Mouse (Mus musculus): ENCODE data around the gene Rnft1. TPM values are rescaled to one million over a fixed set of nuclear protein-coding genes. Genes with fewer than 3 reads are reported as not detected.
"Not testable (repeated sequence)": the region's sequence is repeated elsewhere in the genome, so short reads cannot be mapped to it uniquely, and the experiment has no call there.

The Rnft1 gene
- total RNA-seq, 2 experiments from 2014 or later: 21.3 to 35.0 TPM

DNA sequence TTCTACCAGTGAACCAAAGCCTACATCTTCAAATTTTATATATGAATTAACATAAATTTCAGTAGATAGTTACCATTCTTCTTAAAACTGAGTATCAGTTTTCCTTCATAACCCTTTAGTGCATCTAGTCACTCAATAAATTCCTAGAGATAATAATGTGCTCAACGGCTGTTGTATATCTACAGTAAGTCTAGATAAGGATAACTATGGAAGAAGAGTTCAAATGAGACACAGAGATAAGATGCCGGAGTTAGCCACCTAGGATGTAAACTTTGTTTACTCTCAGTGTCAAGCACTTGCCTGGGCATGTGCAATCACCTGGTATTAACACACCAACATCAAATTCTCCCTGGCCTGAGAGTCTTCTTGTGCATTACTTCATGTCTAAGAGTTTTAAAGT, 22.9 kb downstream of the Rnft1 start:
- intact Hi-C loops (cut with DNase I): no loop called here
- DNase-seq (ENCODE audit: low spot score in 2 of 2): no peak

DNA sequence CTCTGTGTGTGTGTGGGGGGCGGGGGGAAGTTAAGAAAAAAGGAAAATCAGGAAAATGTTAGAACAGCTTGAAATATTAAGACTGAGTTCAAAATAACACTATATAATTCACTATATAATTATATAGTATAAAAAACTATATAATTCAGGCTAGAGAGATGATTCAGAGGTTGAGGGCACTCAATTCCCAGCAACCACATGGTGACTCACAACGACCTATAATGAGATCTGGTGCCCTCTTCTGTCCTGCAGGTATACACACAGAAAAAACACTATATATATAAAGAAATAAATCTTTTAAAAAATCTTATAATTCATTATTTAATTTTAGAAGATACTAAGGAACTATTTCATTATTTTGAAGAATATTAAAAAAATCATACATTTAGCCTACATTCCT, 23.5 kb downstream of the Rnft1 start:
- intact Hi-C loops (cut with DNase I): no loop called here

DNA sequence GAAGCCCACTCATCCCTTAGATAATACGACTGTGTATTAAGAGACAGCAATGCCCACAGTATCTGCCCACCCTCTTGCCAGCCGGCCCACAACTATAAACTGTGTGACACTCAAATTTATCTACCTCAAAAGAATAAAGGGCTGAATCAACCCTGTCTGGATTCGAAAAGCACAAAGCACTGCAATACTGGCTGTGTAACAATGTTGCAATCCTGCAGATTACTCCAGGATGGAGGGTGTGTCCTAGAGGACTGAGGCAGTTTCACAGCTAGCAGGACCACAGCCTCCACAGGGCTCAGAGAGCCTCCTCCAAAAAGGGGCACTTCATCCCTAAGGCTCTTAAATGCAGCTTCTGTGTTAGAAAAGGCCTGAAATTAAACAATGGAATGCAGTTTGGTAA, 32.2 kb downstream of the Rnft1 start:
- DNase-seq (ENCODE audit: low spot score in 2 of 2): no peak
- intact Hi-C loops (cut with DNase I): no loop called here

More for the DNA sequence above, 23.5 kb downstream of the Rnft1 start:
- no peak for DNase-seq (ENCODE audit: low spot score in 2 of 2)

DNA sequence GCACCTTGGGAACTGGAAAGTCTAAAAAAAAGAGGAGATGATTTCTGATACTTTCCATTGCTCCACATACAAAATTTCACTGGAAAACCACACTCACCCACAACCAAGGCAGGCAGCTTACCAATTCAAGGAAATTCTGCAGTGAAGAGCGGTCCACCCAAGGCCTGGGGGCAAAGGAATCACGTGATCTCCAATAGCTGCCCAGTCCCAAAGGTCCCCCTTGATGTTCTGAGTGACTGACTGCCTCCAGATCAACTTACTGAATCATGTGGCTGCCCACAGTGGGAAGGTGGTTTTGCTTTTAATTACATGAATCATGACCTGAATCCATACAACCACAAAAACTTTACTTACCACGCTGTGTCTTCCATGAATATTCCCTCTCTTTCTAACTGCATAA, 32.8 kb downstream of the Rnft1 start:
- intact Hi-C loops (cut with DNase I): no loop called here

DNA sequence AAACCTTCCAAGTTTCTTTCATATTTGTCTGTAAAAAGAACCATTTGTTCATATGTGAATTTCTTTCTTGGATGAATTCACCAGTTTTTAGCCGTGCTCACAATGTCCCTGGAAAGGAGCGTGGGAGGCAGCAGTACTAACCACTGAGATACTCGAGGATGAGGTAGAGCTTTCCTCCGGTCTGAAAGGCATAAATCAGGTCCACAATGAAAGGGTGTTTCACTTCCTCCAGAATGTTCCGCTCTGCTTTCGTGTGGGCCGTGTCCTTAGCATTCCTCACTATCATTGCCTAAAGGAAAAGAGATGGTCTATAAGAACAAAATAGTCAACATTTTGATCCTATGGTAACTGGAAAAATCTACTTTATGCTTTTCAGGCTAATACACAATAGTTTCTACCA, 35.3 kb downstream of the Rnft1 start:
- DNase-seq (ENCODE audit: low spot score in 2 of 2): no peak
- intact Hi-C loops (cut with DNase I): no loop called here

More for the DNA sequence above, 32.8 kb downstream of the Rnft1 start:
- DNase-seq (ENCODE audit: low spot score in 2 of 2): no peak

DNA sequence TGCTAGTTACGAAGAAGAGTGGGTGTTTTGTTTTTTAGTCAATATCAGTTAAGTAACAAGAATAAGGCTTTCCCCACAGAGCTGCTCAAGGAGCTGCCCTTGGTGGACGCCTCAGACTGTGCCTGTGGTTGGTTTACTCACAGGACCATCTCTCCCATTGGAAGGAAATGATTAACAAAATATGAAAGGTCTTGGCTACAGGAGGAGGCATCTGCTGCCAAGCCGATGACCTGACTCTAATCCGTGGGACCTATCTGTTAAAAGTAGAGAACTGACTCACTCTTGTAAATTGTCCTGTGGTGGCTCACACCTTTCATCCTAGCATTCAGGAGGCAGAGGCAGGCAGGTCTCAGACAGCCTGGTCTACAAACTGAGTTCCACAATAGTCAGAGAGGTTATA, 43.1 kb downstream of the Rnft1 start:
- DNase-seq (ENCODE audit: low spot score in 2 of 2): no peak
- intact Hi-C loops (cut with DNase I): no loop called here

DNA sequence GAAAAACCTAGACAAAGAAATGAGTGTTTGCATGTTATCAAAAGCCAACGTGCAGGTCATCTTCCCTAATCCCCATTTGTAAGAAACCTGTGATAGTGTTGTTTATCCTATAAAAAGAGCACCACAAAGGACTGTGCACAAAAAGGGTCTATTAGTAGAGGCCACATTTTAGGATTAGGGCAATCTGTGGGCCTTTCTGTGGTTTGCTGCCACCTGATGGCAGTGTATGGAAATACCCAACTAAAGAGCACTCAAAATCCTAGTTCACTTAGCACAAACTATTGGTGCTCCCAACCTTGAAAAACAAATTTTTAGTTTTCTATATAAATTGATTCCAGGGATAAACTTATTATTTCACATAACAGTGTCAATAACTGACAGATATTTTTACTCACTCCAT, 48.4 kb downstream of the Rnft1 start:
- intact Hi-C loops (cut with DNase I): no loop called here
- no peak for DNase-seq (ENCODE audit: low spot score in 2 of 2)

DNA sequence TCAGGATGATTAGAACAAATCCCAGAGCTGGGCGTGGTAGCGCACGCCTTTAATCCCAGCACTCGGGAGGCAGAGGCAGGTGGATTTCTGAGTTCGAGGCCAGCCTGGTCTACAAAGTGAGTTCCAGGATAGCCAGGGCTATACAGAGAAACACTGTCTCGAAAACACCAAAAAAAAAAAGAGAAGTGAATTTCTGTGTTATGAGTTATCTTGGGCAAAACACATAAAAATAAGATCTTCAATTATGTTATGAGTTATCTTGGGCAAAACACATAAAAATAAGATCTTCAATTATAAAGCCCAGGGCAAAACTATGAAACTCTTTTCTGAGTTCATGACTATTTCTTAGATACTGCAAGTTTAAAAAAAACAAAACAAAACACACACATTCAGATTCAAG, 48.8 kb downstream of the Rnft1 start:
- DNase-seq (ENCODE audit: low spot score in 2 of 2); intact Hi-C loops (cut with DNase I): not testable (repeated sequence)

DNA sequence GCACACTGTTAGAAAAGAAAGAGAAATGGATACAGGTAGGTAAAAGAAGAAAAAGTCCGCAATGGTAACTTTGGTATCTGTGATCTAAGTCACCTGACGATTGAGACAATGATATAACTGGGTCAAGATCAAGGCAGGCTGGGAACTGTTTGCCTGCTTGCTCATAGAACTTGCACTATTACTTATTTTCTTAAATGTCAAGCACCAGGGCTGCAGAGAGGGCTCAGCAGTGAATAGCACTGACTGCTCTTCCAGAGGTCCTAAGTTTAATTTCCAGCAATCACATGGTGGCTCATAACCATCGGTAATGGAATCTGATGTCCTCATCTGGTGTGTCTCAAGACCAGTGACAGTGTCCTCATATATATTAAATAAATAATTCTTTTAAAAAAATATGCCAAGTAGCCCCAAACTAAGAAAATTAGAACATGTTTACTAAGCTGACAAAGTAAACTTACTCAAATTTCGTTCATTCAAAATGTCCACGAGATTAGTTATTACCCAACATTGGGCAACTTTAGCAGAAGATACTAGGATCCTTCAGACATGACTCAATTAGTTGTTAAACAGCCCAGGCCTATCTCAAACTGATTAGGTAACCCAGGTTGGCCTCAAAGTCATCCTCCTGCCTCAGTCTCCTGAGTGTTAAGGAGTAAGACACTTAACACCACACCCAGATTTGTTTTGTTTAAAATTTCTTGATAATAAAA, 49.9 kb downstream of the Rnft1 start:
- DNase-seq (ENCODE audit: low spot score in 2 of 2): no peak
- intact Hi-C loops (cut with DNase I): no loop called here

DNA sequence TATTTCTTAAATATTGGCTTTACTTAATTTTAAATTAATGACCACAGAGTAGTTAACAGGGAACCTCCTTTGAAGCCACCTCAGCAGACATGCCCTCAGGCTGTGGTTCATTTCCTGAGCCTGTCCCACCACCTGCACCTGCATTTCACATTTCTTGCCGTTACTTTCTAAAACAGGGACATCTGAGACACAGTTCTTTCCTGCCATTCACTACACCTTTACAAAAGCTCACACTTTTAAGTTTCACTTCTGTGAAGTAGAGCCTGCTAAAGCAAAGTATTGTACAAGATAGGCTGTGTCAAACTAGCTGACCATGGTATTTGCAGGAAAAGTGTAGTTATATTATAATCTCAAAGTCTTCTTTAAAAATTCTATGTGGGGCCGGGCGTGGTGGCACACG, 54.3 kb downstream of the Rnft1 start:
- no peak for DNase-seq (ENCODE audit: low spot score in 2 of 2)

DNA sequence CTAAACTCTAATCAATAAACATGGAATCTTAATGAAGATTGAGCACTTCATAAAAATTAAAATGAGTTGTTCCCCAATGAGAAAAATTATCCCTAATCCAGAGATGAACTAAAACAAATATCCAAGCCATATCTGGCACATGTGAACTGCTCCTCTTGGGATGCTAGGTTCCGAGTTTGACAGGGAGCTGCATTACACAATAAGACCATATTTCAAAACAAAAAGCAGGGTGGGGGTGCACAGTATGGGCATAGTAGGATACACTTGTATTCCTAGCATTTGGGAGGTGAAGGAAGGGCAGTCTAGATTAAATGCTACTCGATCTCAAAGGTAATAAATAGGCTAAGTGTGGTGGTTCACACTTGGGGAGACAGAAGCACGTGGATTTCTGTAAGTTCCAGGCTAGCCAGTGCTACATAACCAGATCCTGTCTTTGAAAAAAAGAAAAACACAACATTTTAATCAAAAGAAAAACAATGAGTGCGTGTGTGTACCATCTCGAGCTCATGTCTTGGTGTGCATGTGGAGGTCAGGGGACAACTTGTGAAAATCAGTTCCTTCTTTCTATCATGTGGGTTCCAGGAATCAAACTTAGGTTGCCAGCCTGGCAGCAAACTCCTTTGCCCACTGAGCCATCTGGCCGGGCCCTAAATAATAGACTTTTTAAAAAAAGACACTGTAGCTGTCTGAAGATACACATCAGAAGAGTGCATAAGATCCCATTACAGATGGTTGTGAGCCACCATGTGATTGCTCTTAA, 55.4 kb downstream of the Rnft1 start:
- no peak for DNase-seq (ENCODE audit: low spot score in 2 of 2)
- intact Hi-C loops (cut with DNase I): no loop called here

More for the DNA sequence above, 54.3 kb downstream of the Rnft1 start:
- intact Hi-C loops (cut with DNase I): no loop called here

DNA sequence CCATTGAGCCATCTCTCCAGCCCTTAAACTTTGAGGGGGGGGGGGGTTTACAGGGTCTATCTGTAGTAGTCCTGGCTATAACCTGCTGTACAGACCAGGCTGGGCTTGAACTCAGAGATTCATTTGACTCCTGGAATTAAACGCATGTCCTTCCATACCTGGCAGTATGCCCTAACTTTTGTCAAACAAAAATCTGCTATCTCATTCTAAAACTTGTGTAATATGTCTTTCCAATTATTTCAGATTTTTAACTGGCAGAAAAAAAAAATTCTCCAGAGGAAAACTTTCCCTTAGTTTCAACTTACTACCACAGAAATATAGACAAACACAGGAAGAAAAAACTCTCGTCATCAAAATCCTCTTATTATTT, 56.0 kb downstream of the Rnft1 start:
- intact Hi-C loops (cut with DNase I): no loop called here
- no peak for DNase-seq (ENCODE audit: low spot score in 2 of 2)

DNA sequence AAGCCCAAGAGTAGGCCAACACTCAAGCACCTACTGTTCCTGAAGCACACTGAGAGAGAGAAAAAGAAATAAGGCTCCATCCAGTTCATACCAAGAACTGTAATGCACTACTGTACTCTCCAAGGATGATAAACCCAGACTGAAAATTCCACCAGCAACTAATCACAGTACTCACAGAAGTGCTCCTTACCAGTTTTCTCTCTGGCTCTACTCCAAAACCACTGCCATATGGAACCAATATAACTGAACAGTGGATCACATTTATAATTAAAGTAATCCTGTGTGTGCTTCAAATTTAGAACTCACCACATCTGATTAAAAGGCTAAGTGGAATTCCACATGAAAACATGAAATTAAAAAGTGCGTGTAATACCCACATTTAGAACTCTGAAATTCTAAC, 58.4 kb downstream of the Rnft1 start:
- intact Hi-C loops (cut with DNase I): no loop called here
- no peak for DNase-seq (ENCODE audit: low spot score in 2 of 2)

DNA sequence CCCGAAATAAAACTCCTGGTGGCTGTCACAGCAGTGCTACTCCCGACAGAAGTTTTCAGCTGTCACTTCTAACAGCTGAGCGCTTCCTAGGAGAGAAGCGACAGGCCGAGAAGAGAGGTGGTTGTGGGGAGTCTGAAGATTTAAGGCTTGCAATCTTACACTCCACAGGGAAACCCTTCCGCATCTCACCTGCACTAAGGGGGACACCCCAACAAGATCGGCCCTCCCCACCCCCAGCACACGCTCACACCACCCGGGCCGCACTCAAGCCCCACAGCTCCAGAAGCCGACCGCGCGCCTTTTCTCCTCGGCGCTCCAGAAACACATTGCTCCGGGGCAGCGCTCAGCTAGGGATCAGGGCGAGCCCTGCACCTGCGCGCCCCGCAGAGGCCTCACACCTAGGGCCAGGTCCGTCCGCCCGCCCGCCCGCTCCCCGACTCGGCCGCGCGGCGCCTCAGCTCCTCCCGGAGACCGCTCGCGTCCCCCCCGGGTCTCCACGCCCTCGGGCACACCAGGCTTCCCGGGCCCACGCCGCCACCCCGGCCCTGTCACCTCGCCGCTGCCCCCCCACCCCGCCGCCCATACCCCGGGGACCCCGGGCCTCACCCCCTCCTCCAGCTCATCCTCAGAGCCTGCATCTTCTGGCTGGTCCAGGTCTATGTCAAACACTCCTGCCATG, 59.6 kb downstream of the Rnft1 start:
- intact Hi-C loops (cut with DNase I): no loop called here
- DNase-seq (ENCODE audit: low spot score in 2 of 2): no peak

DNA sequence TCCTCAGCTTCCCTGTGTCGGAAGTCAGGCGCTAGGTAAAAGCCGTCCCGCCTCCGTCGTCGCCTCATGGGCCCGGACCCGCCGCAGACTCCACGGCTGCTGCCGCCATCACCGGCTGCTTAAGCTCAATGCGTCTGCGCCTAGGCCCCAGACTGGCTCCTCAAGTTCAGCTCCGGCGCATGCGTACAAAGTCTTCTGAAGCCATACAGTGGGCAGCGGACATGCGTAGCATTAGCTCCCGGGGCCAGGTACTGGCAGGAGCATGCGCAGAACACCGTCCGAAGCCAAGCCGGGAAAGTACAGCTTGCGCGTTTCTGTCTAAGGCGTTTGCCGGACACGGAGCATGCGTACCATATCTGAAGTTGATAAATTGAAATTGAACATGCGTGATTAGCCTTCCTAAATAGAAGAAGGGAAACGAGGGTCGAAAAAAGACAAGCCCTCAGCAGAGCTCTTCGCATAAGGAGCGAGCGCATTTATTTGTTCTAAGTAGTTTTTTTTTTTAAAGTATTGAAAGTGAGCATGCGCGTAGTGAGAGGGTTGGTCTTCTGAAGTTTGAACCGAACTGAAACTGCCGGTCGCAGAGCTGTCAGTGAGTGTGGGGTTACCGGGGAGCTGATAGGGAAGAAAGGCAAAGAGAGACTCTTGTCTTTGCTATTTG, 60.3 kb downstream of the Rnft1 start, which contains the start of the genes Rps6kb1 and Tubd1:
Rps6kb1 (minus strand) TSS at position 167 of the 661 bp plus-strand sequence.
Tubd1 (plus strand) TSS at position 353 of the 661 bp plus-strand sequence.
- peak; percentile 99 for DNase-seq (ENCODE audit: low spot score in 2 of 2)
- intact Hi-C loops (cut with DNase I): no loop called here

DNA sequence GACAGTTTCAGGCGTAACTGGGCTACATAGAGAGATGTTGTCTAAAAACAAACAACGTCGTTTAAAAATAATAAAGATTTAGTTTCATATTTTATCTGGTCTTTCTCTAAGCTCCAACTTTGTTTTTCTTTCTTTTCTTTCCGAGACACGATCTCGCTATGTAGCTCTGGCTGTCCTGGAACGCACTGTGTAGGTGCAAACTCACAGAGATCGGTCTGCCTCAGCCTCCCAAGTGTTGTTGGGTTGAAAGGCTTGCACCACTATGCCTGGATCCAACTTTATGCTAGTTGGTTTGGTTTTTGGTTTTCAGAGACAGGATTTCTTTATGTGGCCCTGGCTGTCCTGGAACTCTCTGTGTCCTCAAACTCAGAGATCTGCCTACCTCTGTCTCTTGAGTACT, 61.1 kb downstream of the Rnft1 start:
- intact Hi-C loops (cut with DNase I): no loop called here
- DNase-seq (ENCODE audit: low spot score in 2 of 2): no peak

DNA sequence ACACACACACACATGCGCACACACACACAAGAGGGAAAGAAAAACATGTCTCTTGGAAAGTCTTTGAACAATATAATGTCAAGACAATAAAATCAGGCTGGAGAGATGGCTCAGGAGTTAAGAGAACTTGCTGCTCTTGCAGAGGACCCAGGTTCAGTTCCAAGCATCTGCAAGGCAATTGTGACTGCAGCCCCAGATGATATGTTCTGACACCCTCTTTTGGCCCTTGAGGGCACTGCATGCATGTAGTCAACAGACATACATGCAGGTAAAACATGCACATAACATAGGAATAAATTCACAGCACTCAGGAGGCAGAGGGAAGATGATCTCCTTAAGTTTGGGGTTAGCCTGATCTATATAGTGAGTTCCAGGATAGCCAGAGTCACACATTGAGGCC, 63.0 kb downstream of the Rnft1 start:
- DNase-seq (ENCODE audit: low spot score in 2 of 2): no peak
- intact Hi-C loops (cut with DNase I): no loop called here

Data from left cerebral cortex, postnatal 36 days (tissue).